Comparison of ENCODE assay signal across 35 mouse cellular contexts in the genomic region with DNA sequence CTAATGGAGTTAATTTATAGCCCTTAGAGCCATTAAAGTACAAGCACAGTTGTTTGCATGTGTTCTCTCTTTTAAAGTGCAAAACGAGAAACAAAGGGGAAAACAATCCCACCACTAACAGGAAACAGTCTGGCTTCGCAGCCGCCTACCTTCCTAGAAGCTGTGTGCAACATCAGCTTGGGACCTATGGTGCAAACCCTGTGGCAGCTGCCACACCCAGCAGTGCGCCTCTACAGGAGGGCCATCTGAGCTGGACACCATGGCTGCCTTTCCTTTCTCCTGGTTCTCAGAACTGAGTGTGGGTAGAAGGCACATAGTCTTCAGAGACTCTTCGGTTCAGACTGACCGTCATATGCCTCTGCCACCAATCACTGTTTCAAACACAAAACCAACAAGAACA. TPM values are rescaled to one million over a fixed set of nuclear protein-coding genes. Genes with fewer than 3 reads are reported as not detected.
"Had no signal": no experiment of that assay in that cellular context is flagged by ENCODE, and none has a peak within 500 bp of the region (broad histone marks: within the 10 kb centered on the region; RNA-seq: fewer than 3 reads in every experiment).

No protein-coding gene starts in this region.

- H3K27ac ChIP-seq: heart, embryonic 10.5 days; heart, embryonic 13.5 days; heart, embryonic 15.5 days; hindbrain, embryonic 10.5 days; hindbrain, embryonic 12.5 days; hindbrain, embryonic 13.5 days; hindbrain, embryonic 14.5 days; hindbrain, embryonic 15.5 days; hindbrain, postnatal 0 days; intestine, embryonic 15.5 days; kidney, embryonic 15.5 days; kidney, postnatal 0 days; layer of hippocampus, adult 2 months had no signal

- H3K9ac ChIP-seq: heart, embryonic 13.5 days; heart, embryonic 15.5 days; hindbrain, embryonic 12.5 days; hindbrain, embryonic 13.5 days; hindbrain, embryonic 14.5 days; hindbrain, embryonic 15.5 days; intestine, embryonic 15.5 days; kidney, embryonic 15.5 days had no signal

- H3K27me3 ChIP-seq: heart, embryonic 13.5 days; heart, embryonic 15.5 days; hindbrain, embryonic 12.5 days; hindbrain, embryonic 13.5 days; hindbrain, embryonic 15.5 days; intestine, embryonic 15.5 days; kidney, embryonic 15.5 days had no signal

- ATAC-seq: hindbrain, embryonic 16.5 days; hindbrain, postnatal 0 days; inflammation-experienced regulatory T-cells, adult 6 months; intestine, embryonic 15.5 days; intestine, embryonic 16.5 days; intestine, postnatal 0 days had no signal

- H3K4me2 ChIP-seq: heart, embryonic 11.5 days; heart, embryonic 13.5 days; heart, embryonic 15.5 days; hindbrain, embryonic 12.5 days; hindbrain, embryonic 13.5 days; hindbrain, embryonic 14.5 days; hindbrain, embryonic 15.5 days; intestine, embryonic 15.5 days; kidney, embryonic 15.5 days had no signal

- H3K4me3 ChIP-seq: heart, embryonic 10.5 days; heart, embryonic 13.5 days; heart, embryonic 15.5 days; hindbrain, embryonic 10.5 days; hindbrain, embryonic 12.5 days; hindbrain, embryonic 13.5 days; hindbrain, embryonic 15.5 days; intestine, embryonic 15.5 days; kidney, embryonic 15.5 days; layer of hippocampus, adult 2 months had no signal

- DNase-seq: heart, postnatal 10 days; heart, postnatal 14 days; heart, postnatal 36 days; heart, postnatal 4 days; kidney, adult 11 months; kidney, adult 18-20 months; kidney, adult 2 months; kidney, adult 8-10 months; kidney, adult 9 months; kidney, postnatal 10 days; kidney, postnatal 14 days; kidney, postnatal 25 days; kidney, postnatal 36 days; kidney, postnatal 4 days; layer of hippocampus, adult 9-11 months; layer of hippocampus, postnatal 36 days had no signal

- H3K4me1 ChIP-seq: heart, embryonic 10.5 days; heart, embryonic 13.5 days; heart, embryonic 15.5 days; hindbrain, embryonic 10.5 days; hindbrain, embryonic 12.5 days; hindbrain, embryonic 13.5 days; hindbrain, embryonic 15.5 days; intestine, embryonic 15.5 days; kidney, embryonic 15.5 days had no signal

- H3K9me3 ChIP-seq: heart, embryonic 10.5 days; heart, embryonic 13.5 days; heart, embryonic 15.5 days; hindbrain, embryonic 10.5 days; hindbrain, embryonic 12.5 days; hindbrain, embryonic 13.5 days; hindbrain, embryonic 15.5 days; intestine, embryonic 15.5 days; kidney, embryonic 15.5 days had no signal

RNA-seq across cellular contexts. Expression of a gene that starts 27.8 kb away (rescaled TPM):
- total RNA-seq: hematopoietic stem cell, adult 5-6 weeks had no signal
- polyA plus RNA-seq: inflammation-experienced regulatory T-cells, adult 6 months had no signal
